Mouse (Mus musculus) C2C12 (cell line): ENCODE data around the gene Ppp5c.

Experiments
- CEBPB ChIP-seq: IDR thresholded peaks from one replicate; pipeline ENCODE4 v1.6.1; 2011; ENCODE audit warnings: low read depth, mild to moderate bottlenecking, control low read depth, moderate library complexity
- CTCF ChIP-seq: IDR thresholded peaks from one replicate; pipeline ENCODE4 v1.5.1; 2011; ENCODE audit not compliant: control insufficient read depth, insufficient read depth, insufficient read length
- FOSL1 ChIP-seq: IDR thresholded peaks from one replicate; pipeline ENCODE4 v1.8.0; 2011; ENCODE audit warnings: mild to moderate bottlenecking, low read length; ENCODE audit not compliant: poor library complexity, insufficient read depth, severe bottlenecking
- MAX ChIP-seq: IDR thresholded peaks from one replicate; pipeline ENCODE4 v1.6.1; 2011; ENCODE audit warnings: mild to moderate bottlenecking, control low read depth
- MYOD1 ChIP-seq: IDR thresholded peaks from one replicate; pipeline ENCODE4 v1.6.1; 2011; ENCODE audit warnings: low read depth; ENCODE audit not compliant: control insufficient read depth, insufficient read length
- MYOG ChIP-seq: IDR thresholded peaks from one replicate; pipeline ENCODE4 v1.6.1; 2011; ENCODE audit not compliant: control insufficient read depth, insufficient read length; ENCODE audit errors: extremely low read depth
- USF1 ChIP-seq: IDR thresholded peaks from one replicate; pipeline ENCODE4 v1.6.1; 2011; ENCODE audit warnings: low read depth, mild to moderate bottlenecking, control low read depth, moderate library complexity

- TF ChIP-seq CTCF (no peak), MYOD1 (no peak), MAX (no peak), USF1 (no peak), MYOG (no peak), CEBPB (no peak), FOSL1 (no peak)
Measured at GRCm38 (mm10) chr7:17025505-17025894, 2.2 kb downstream of the Ppp5c start.
